Mouse (Mus musculus) hindbrain, postnatal 0 days (tissue): ENCODE results near the gene Rnf7. TPM values are rescaled to one million over a fixed set of nuclear protein-coding genes. Genes with fewer than 3 reads are reported as not detected.
A peak's percentile ranks its signal among the peaks of the same experiment; 100 is the strongest.
"Not testable (repeated sequence)": the region's sequence is repeated elsewhere in the genome, so short reads cannot be mapped to it uniquely, and the experiment has no call there.

ENCODE experiments used
- ATAC-seq: fragments of 200-750 bp; cut with Nextera tagmentation; 2 replicates; pipeline ENCODE4 v1.8.0; 2017; ENCODE audit warnings: mild to moderate bottlenecking, moderate TSS enrichment, moderate library complexity
- DNase-seq: peaks from one replicate; pipeline ENCODE4 v3.0.0-alpha.2; 2015; ENCODE audit warnings: low spot score
- H3K27ac ChIP-seq: fragments of 300-500 bp; sonication (generic); 2 replicates; pipeline ENCODE4 v1.5.1; 2014; ENCODE audit warnings: mild to moderate bottlenecking
- H3K27me3 ChIP-seq: fragments of 300-500 bp; sonication (generic); 2 replicates; pipeline ENCODE4 v1.6.1; 2014; ENCODE audit warnings: low read length, mixed read lengths; ENCODE audit not compliant: insufficient read depth
- H3K36me3 ChIP-seq: fragments of 300-500 bp; sonication (generic); 2 replicates; pipeline ENCODE4 v1.6.1; 2014; ENCODE audit warnings: low read length, mixed read lengths; ENCODE audit not compliant: insufficient read depth
- H3K4me1 ChIP-seq: fragments of 300-500 bp; sonication (generic); 2 replicates; pipeline ENCODE4 v1.6.1; 2014; ENCODE audit warnings: antibody characterized with exemption, low read length, mixed read lengths; ENCODE audit not compliant: insufficient read depth
- H3K4me2 ChIP-seq: fragments of 300-500 bp; sonication (generic); 2 replicates; pipeline ENCODE4 v1.6.1; 2014; ENCODE audit warnings: low read depth, mild to moderate bottlenecking, low read length, moderate library complexity, mixed read lengths
- H3K4me3 ChIP-seq: fragments of 300-500 bp; sonication (generic); 2 replicates; pipeline ENCODE4 v1.5.1; 2014; ENCODE audit warnings: low read length
- H3K9ac ChIP-seq: fragments of 300-500 bp; sonication (generic); replicated peaks from 2 replicates; pipeline ENCODE4 v1.6.1; 2014; ENCODE audit warnings: mild to moderate bottlenecking, low read length, moderate library complexity, mixed read lengths
- H3K9me3 ChIP-seq: fragments of 300-500 bp; sonication (generic); 2 replicates; pipeline ENCODE4 v1.6.1; 2016; ENCODE audit warnings: low read length, mixed read lengths
- CTCF ChIP-seq: IDR thresholded peaks from 2 replicates; pipeline ENCODE4 v1.5.1; 2016; ENCODE audit warnings: antibody characterized with exemption, control low read depth, low read depth
- WGBS: fragments of 180-500 bp; shearing (Covaris S2); extraction: QIAGEN DNeasy Blood & Tissue Kit; methylation state at CpG from one replicate; pipeline ENCODE4 v1.1.7; 2014; 5-methylcytosine and 5-hydroxymethylcytosine counted together
- polyA plus RNA-seq: library from polyadenylated mRNA; unstranded; fragments of >200 nt; fragmentation: Nextera tagmentation; extraction: Ambion mirVana; gene quantifications from 2 replicates; pipeline ENCODE4 v1.2.1, GENCODE M21; 2015
- total RNA-seq: library from RNA; depleted of rRNA; stranded (reverse); fragments of >200 nt; gene quantifications from 2 replicates; pipeline ENCODE4 v1.2.3, GENCODE M21; 2014

Rnf7 gene
- total and polyA plus RNA-seq, 2 experiments from 2014 or later: 231 to 273 TPM

GRCm38 (mm10) chr9:96502856-96503610 lies 24.6 kb upstream of the Rnf7 start:
- H3K9ac ChIP-seq: no peak overlapping the region
- WGBS: 70% methylated on average over 6 of the region's 6 CpGs
- H3K4me2 ChIP-seq: no peak overlapping the region
- no peak for TF ChIP-seq CTCF
- no peak overlapping the region for H3K27ac ChIP-seq
- DNase-seq (peak; percentile 42), ATAC-seq (no peak)
- no peak overlapping the region for H3K4me3 ChIP-seq
- H3K9me3 ChIP-seq: no peaks in the 10 kb centered on the region
- no peaks in the 10 kb centered on the region for H3K36me3 ChIP-seq
- H3K4me1 ChIP-seq: 0 out of 2 replicates have a peak, but pooled peaks cover 4% of the 10 kb centered on the region
- H3K27me3 ChIP-seq: no peaks in the 10 kb centered on the region

GRCm38 (mm10) chr9:96501217-96501616 lies 22.7 kb upstream of the Rnf7 start:
- Histone ChIP-seq H3K4me3 (no peak overlapping the region), H3K27ac (no peak overlapping the region), H3K9ac (no peak overlapping the region), H3K27me3 (no peaks in the 10 kb centered on the region), H3K4me2 (no peak overlapping the region), H3K36me3 (no peaks in the 10 kb centered on the region), H3K4me1 (0 out of 2 replicates have a peak, but pooled peaks cover 4% of the 10 kb centered on the region), H3K9me3 (no peaks in the 10 kb centered on the region)
- no peak for ATAC-seq
- WGBS: 77% methylated on average over 7 of the region's 7 CpGs
- no peak for DNase-seq
- TF ChIP-seq CTCF: no peak

GRCm38 (mm10) chr9:96493212-96493611 lies 14.7 kb upstream of the Rnf7 start:
- no peaks in the 10 kb centered on the region for H3K9me3 ChIP-seq
- H3K4me2 ChIP-seq: no peak overlapping the region
- no peak overlapping the region for H3K4me3 ChIP-seq
- no peaks in the 10 kb centered on the region for H3K27me3 ChIP-seq
- H3K36me3 ChIP-seq: no peaks in the 10 kb centered on the region
- H3K9ac ChIP-seq: no peak overlapping the region
- 31% methylated on average over 3 of the region's 3 CpGs for WGBS
- no peaks in the 10 kb centered on the region for H3K4me1 ChIP-seq
- H3K27ac ChIP-seq: no peak overlapping the region
- no peak for ATAC-seq
- DNase-seq: no peak
- no peak for TF ChIP-seq CTCF

GRCm38 (mm10) chr9:96491810-96492209 lies 13.3 kb upstream of the Rnf7 start:
- peak; percentile 51 for DNase-seq

GRCm38 (mm10) chr9:96487869-96488268 lies 9.4 kb upstream of the Rnf7 start:
- not testable (repeated sequence) for H3K27me3 ChIP-seq, ATAC-seq
- WGBS: 94% methylated on average over 5 of the region's 5 CpGs

More at GRCm38 (mm10) chr9:96491810-96492209, 13.3 kb upstream of the Rnf7 start:
- Histone ChIP-seq H3K4me1 (no peaks in the 10 kb centered on the region), H3K9ac (no peak overlapping the region), H3K27me3 (no peaks in the 10 kb centered on the region), H3K36me3 (no peaks in the 10 kb centered on the region), H3K9me3 (no peaks in the 10 kb centered on the region), H3K4me3 (no peak overlapping the region), H3K4me2 (no peak overlapping the region), H3K27ac (no peak overlapping the region)
- no peak for ATAC-seq
- peak; percentile 78 for TF ChIP-seq CTCF
- WGBS: 36% methylated on average over 12 of the region's 12 CpGs

GRCm38 (mm10) chr9:96483648-96484047 lies 5.2 kb upstream of the Rnf7 start:
- H3K4me3 ChIP-seq: no peak overlapping the region
- H3K36me3 ChIP-seq: no peaks in the 10 kb centered on the region
- no peak for TF ChIP-seq CTCF
- no peaks in the 10 kb centered on the region for H3K9me3 ChIP-seq
- H3K4me2 ChIP-seq: no peak overlapping the region
- DNase-seq: no peak
- no peak overlapping the region for H3K27ac ChIP-seq
- no peaks in the 10 kb centered on the region for H3K4me1 ChIP-seq
- no peak for ATAC-seq
- 44% methylated on average over 2 of the region's 2 CpGs for WGBS
- H3K9ac ChIP-seq: no peak overlapping the region
- no peaks in the 10 kb centered on the region for H3K27me3 ChIP-seq

More at GRCm38 (mm10) chr9:96487869-96488268, 9.4 kb upstream of the Rnf7 start:
- H3K4me1 ChIP-seq, H3K4me3 ChIP-seq, H3K36me3 ChIP-seq, H3K4me2 ChIP-seq, H3K9ac ChIP-seq, H3K9me3 ChIP-seq, DNase-seq, H3K27ac ChIP-seq: not testable (repeated sequence)

GRCm38 (mm10) chr9:96483028-96483427 lies 4.6 kb upstream of the Rnf7 start:
- no peak overlapping the region for H3K4me3 ChIP-seq
- H3K27ac ChIP-seq: no peak overlapping the region
- H3K36me3 ChIP-seq: no peaks in the 10 kb centered on the region
- 65% methylated on average over 3 of the region's 3 CpGs for WGBS
- DNase-seq (no peak), ATAC-seq (no peak)
- no peaks in the 10 kb centered on the region for H3K4me1 ChIP-seq
- H3K9ac ChIP-seq: no peak overlapping the region
- no peak for TF ChIP-seq CTCF
- no peaks in the 10 kb centered on the region for H3K9me3 ChIP-seq
- H3K27me3 ChIP-seq: no peaks in the 10 kb centered on the region
- no peak overlapping the region for H3K4me2 ChIP-seq
